Comparison of ENCODE assay signal across 24 mouse cellular contexts in genomic region chr9:32450161-32450560, GRCm38 (mm10).
A peak's percentile ranks its signal among the peaks of the same experiment; 100 is the strongest.
DNase-seq lines count a peak whose midpoint lies in the region; ATAC-seq and TF ChIP-seq lines count a peak whose summit lies in the region.
"Had no signal": no experiment of that assay in that cellular context is flagged by ENCODE, and none has a peak within 500 bp of the region (broad histone marks: within the 10 kb centered on the region; RNA-seq: fewer than 3 reads in every experiment).

No protein-coding gene starts in this region.

- no peaks in the 10 kb centered on the region for H3K27me3 ChIP-seq in midbrain, embryonic 10.5 days (ENCODE audit: low read depth, poor library complexity, severe bottlenecking)
- H3K27me3 ChIP-seq in midbrain, postnatal 0 days (ENCODE audit: insufficient read depth, low read length), result no peaks in the 10 kb centered on the region
- H3K27me3 ChIP-seq in forebrain, embryonic 15.5 days, result no peaks in the 10 kb centered on the region
- H3K27me3 ChIP-seq in midbrain, embryonic 15.5 days (replicated peaks), result no peaks in the 10 kb centered on the region
- no peaks in the 10 kb centered on the region for H3K27me3 ChIP-seq in kidney, embryonic 14.5 days (ENCODE audit: control insufficient read depth, insufficient read depth, low read length)
- H3K27me3 ChIP-seq: embryonic facial prominence, embryonic 12.5 days; heart, embryonic 15.5 days; limb, embryonic 15.5 days; liver, embryonic 15.5 days; Patski had no signal

- TF ChIP-seq CTCF in midbrain, postnatal 0 days (IDR thresholded peaks at IDR 0.05), result no peak

- no peaks in the 10 kb centered on the region for H3K36me3 ChIP-seq in midbrain, embryonic 10.5 days
- H3K36me3 ChIP-seq in midbrain, postnatal 0 days (ENCODE audit: insufficient read depth, low read length), result no peaks in the 10 kb centered on the region
- no peaks in the 10 kb centered on the region for H3K36me3 ChIP-seq in forebrain, embryonic 15.5 days
- H3K36me3 ChIP-seq in midbrain, embryonic 15.5 days (replicated peaks), result no peaks in the 10 kb centered on the region
- no peaks in the 10 kb centered on the region; the same call in 1 of the 2 replicates for H3K36me3 ChIP-seq in kidney, embryonic 14.5 days (ENCODE audit: control insufficient read depth, insufficient read depth, low read length)
- H3K36me3 ChIP-seq: limb, embryonic 15.5 days; liver, embryonic 15.5 days had no signal

- H3K9me3 ChIP-seq in midbrain, embryonic 10.5 days (replicated peaks), result no peaks in the 10 kb centered on the region
- H3K9me3 ChIP-seq in midbrain, postnatal 0 days (ENCODE audit: low read length), result no peaks in the 10 kb centered on the region
- H3K9me3 ChIP-seq in forebrain, embryonic 15.5 days, result no peaks in the 10 kb centered on the region
- H3K9me3 ChIP-seq in midbrain, embryonic 15.5 days, result no peaks in the 10 kb centered on the region
- H3K9me3 ChIP-seq in kidney, embryonic 14.5 days (ENCODE audit: control insufficient read depth, low read length), result no peaks in the 10 kb centered on the region
- H3K9me3 ChIP-seq: embryonic facial prominence, embryonic 12.5 days; heart, embryonic 15.5 days; limb, embryonic 15.5 days; liver, embryonic 15.5 days had no signal

- peaks cover 23% of the 10 kb centered on the region for H3K4me1 ChIP-seq in midbrain, embryonic 10.5 days
- no peaks in the 10 kb centered on the region for H3K4me1 ChIP-seq in midbrain, postnatal 0 days (ENCODE audit: insufficient read depth, low read length)
- H3K4me1 ChIP-seq in forebrain, embryonic 15.5 days, result no peaks in the 10 kb centered on the region
- H3K4me1 ChIP-seq in midbrain, embryonic 15.5 days, result 0 out of 2 replicates have a peak, but pooled peaks cover 3% of the 10 kb centered on the region
- no peaks in the 10 kb centered on the region for H3K4me1 ChIP-seq in kidney, embryonic 14.5 days (ENCODE audit: control insufficient read depth, insufficient read depth, low read length)
- H3K4me1 ChIP-seq: heart, embryonic 15.5 days; liver, embryonic 15.5 days had no signal

- no peak for ATAC-seq in midbrain, postnatal 0 days (ENCODE audit: low FRiP score)
- ATAC-seq in forebrain, embryonic 15.5 days (replicated peaks), result 0 out of 2 replicates have a peak, but pooled peaks have one; percentile 53
- peak; percentile 81 for ATAC-seq in midbrain, embryonic 15.5 days (replicated peaks)
- no peak for ATAC-seq in kidney, embryonic 14.5 days (ENCODE audit: low FRiP score, low TSS enrichment)
- ATAC-seq: intestine, embryonic 16.5 days; Patski had no signal

- DNase-seq in midbrain, embryonic 10.5 days (ENCODE audit: low spot score), result no peak
- no peak for DNase-seq in midbrain, postnatal 0 days (ENCODE audit: low spot score)
- peak; percentile 81 for DNase-seq in ZHBTc4 (ENCODE audit: low read depth, low spot score)
- DNase-seq in layer of hippocampus, adult 11-12 months (ENCODE audit: low spot score), result no peak
- no peak for DNase-seq in thymus, adult 18-20 months
- DNase-seq: B cell, adult 2 months; cerebellum, adult 2 months; gastrocnemius, postnatal 14 days; heart, adult 2 months; heart, postnatal 4 days; layer of hippocampus, postnatal 36 days; thymus, postnatal 25 days had no signal

- WGBS in midbrain, embryonic 10.5 days, result 16% methylated on average over 7 of the region's 7 CpGs
- WGBS in midbrain, postnatal 0 days, result 29% methylated on average over 7 of the region's 7 CpGs
- 12% methylated on average over 7 of the region's 7 CpGs for WGBS in forebrain, embryonic 15.5 days
- WGBS in midbrain, embryonic 15.5 days, result 8% methylated on average over 7 of the region's 7 CpGs
- 26% methylated on average over 7 of the region's 7 CpGs for WGBS in kidney, embryonic 14.5 days

- H3K4me3 ChIP-seq in midbrain, embryonic 10.5 days, result no peak overlapping the region
- no peak overlapping the region for H3K4me3 ChIP-seq in midbrain, postnatal 0 days (ENCODE audit: low read depth, low read length)
- no peak overlapping the region for H3K4me3 ChIP-seq in forebrain, embryonic 15.5 days
- H3K4me3 ChIP-seq in midbrain, embryonic 15.5 days, result no peak overlapping the region
- H3K4me3 ChIP-seq in kidney, embryonic 14.5 days (ENCODE audit: low read length), result no peak overlapping the region
- H3K4me3 ChIP-seq: embryonic facial prominence, embryonic 12.5 days; erythroblast, embryonic 14.5 days; heart, adult 2 months; heart, embryonic 15.5 days; limb, embryonic 15.5 days; liver, embryonic 15.5 days had no signal

- H3K4me2 ChIP-seq in midbrain, postnatal 0 days (ENCODE audit: low read depth, low read length, poor library complexity, severe bottlenecking), result no peak overlapping the region
- no peak overlapping the region for H3K4me2 ChIP-seq in forebrain, embryonic 15.5 days (replicated peaks)
- H3K4me2 ChIP-seq in midbrain, embryonic 15.5 days, result no peak overlapping the region
- H3K4me2 ChIP-seq in kidney, embryonic 14.5 days (replicated peaks; ENCODE audit: low read depth, low read length), result no peak overlapping the region
- H3K4me2 ChIP-seq: embryonic facial prominence, embryonic 12.5 days; heart, embryonic 15.5 days; limb, embryonic 15.5 days; liver, embryonic 15.5 days had no signal

- 0 out of 2 replicates have a peak overlapping the region, but pooled peaks have one; percentile 42 for H3K27ac ChIP-seq in midbrain, embryonic 10.5 days (replicated peaks)
- H3K27ac ChIP-seq in midbrain, postnatal 0 days (ENCODE audit: low read depth, low read length), result no peak overlapping the region
- H3K27ac ChIP-seq in forebrain, embryonic 15.5 days (replicated peaks), result no peak overlapping the region
- H3K27ac ChIP-seq in midbrain, embryonic 15.5 days, result peak overlapping the region; percentile 22
- no peak overlapping the region for H3K27ac ChIP-seq in kidney, embryonic 14.5 days (ENCODE audit: low read depth, low read length)
- H3K27ac ChIP-seq: embryonic facial prominence, embryonic 12.5 days; heart, adult 2 months; heart, embryonic 15.5 days; kidney, postnatal 0 days; limb, embryonic 15.5 days; liver, embryonic 15.5 days; macrophage had no signal

- no peak overlapping the region for H3K9ac ChIP-seq in midbrain, postnatal 0 days (replicated peaks; ENCODE audit: low read length, poor library complexity, severe bottlenecking)
- no peak overlapping the region for H3K9ac ChIP-seq in forebrain, embryonic 15.5 days (replicated peaks)
- H3K9ac ChIP-seq in midbrain, embryonic 15.5 days, result no peak overlapping the region
- no peak overlapping the region for H3K9ac ChIP-seq in kidney, embryonic 14.5 days (ENCODE audit: low read depth, low read length)
- H3K9ac ChIP-seq: embryonic facial prominence, embryonic 12.5 days; heart, embryonic 15.5 days; limb, embryonic 15.5 days; liver, embryonic 15.5 days had no signal

Comparison
In these comparisons a context has a peak if more than half of its experiments do, and no peak if none do; other contexts are left out.
1. H3K27ac ChIP-seq: peak in midbrain, embryonic 10.5 days (single experiment) and midbrain, embryonic 15.5 days (single experiment); none in midbrain, postnatal 0 days (single experiment), forebrain, embryonic 15.5 days (single experiment) and kidney, embryonic 14.5 days (single experiment).
2. ATAC-seq: peak in forebrain, embryonic 15.5 days (single experiment) and midbrain, embryonic 15.5 days (single experiment); none in midbrain, postnatal 0 days (single experiment) and kidney, embryonic 14.5 days (single experiment).